Mouse (Mus musculus): ENCODE results near the gene Ptdss2. TPM values are rescaled to one million over a fixed set of nuclear protein-coding genes. Genes with fewer than 3 reads are reported as not detected.

Gene Ptdss2
- polyA plus RNA-seq, 1 experiment from 2014 or later: 60.3 TPM

- WGBS: 91% methylated on average over 3 of the region's 3 CpGs
- ATAC-seq (ENCODE audit: low read depth): no peak
These were observed 66.6 kb downstream of the Ptdss2 start for GRCm38 (mm10) chr7:141188733-141189132.

GRCm38 (mm10) chr7:141190220-141190619 lies 68.0 kb downstream of the Ptdss2 start:
- ATAC-seq (ENCODE audit: low read depth): no peak
- Histone ChIP-seq H3K9ac (ENCODE audit: low read length) (no peak overlapping the region), H3K27ac (ENCODE audit: low read length) (no peak overlapping the region), H3K27me3 (ENCODE audit: control insufficient read depth, insufficient read depth, low read depth, low read length) (no peaks in the 10 kb centered on the region), H3K36me3 (ENCODE audit: control insufficient read depth, insufficient read depth, low read length) (peaks cover 35% of the 10 kb centered on the region), H3K4me2 (ENCODE audit: low read depth, low read length) (no peak overlapping the region), H3K4me1 (replicated peaks; ENCODE audit: control insufficient read depth, insufficient read depth, low read length) (peaks cover 19% of the 10 kb centered on the region), H3K9me3 (ENCODE audit: control insufficient read depth, low read length) (no peaks in the 10 kb centered on the region), H3K4me3 (ENCODE audit: low read length) (no peak overlapping the region)
- WGBS: 90% methylated on average over 3 of the region's 3 CpGs

More at GRCm38 (mm10) chr7:141188733-141189132, 66.6 kb downstream of the Ptdss2 start:
- no peak overlapping the region for H3K27ac ChIP-seq (ENCODE audit: low read length)
- no peaks in the 10 kb centered on the region for H3K9me3 ChIP-seq (ENCODE audit: control insufficient read depth, low read length)
- H3K4me2 ChIP-seq (ENCODE audit: low read depth, low read length): no peak overlapping the region
- H3K4me3 ChIP-seq (ENCODE audit: low read length): no peak overlapping the region
- H3K9ac ChIP-seq (ENCODE audit: low read length): no peak overlapping the region
- H3K27me3 ChIP-seq (ENCODE audit: control insufficient read depth, insufficient read depth, low read depth, low read length): no peaks in the 10 kb centered on the region
- H3K36me3 ChIP-seq (ENCODE audit: control insufficient read depth, insufficient read depth, low read length): peaks cover 35% of the 10 kb centered on the region
- H3K4me1 ChIP-seq (replicated peaks; ENCODE audit: control insufficient read depth, insufficient read depth, low read length): peaks cover 17% of the 10 kb centered on the region

GRCm38 (mm10) chr7:141191036-141191435 lies 68.9 kb downstream of the Ptdss2 start:
- H3K36me3 ChIP-seq (ENCODE audit: control insufficient read depth, insufficient read depth, low read length): peaks cover 35% of the 10 kb centered on the region
- H3K4me3 ChIP-seq (ENCODE audit: low read length): no peak overlapping the region
- no peak overlapping the region for H3K9ac ChIP-seq (ENCODE audit: low read length)
- WGBS: 68% methylated on average over 14 of the region's 14 CpGs
- no peak overlapping the region for H3K4me2 ChIP-seq (ENCODE audit: low read depth, low read length)
- peaks cover 19% of the 10 kb centered on the region for H3K4me1 ChIP-seq (replicated peaks; ENCODE audit: control insufficient read depth, insufficient read depth, low read length)
- 0 out of 2 replicates have a peak overlapping the region, but pooled peaks have one; percentile 22 for H3K27ac ChIP-seq (ENCODE audit: low read length)
- no peak for ATAC-seq (ENCODE audit: low read depth)
- no peaks in the 10 kb centered on the region for H3K27me3 ChIP-seq (ENCODE audit: control insufficient read depth, insufficient read depth, low read depth, low read length)
- H3K9me3 ChIP-seq (ENCODE audit: control insufficient read depth, low read length): no peaks in the 10 kb centered on the region

GRCm38 (mm10) chr7:141191796-141192685 lies 69.9 kb downstream of the Ptdss2 start:
- Histone ChIP-seq H3K9me3 (ENCODE audit: control insufficient read depth, low read length) (no peaks in the 10 kb centered on the region), H3K36me3 (ENCODE audit: control insufficient read depth, insufficient read depth, low read length) (peaks cover 35% of the 10 kb centered on the region), H3K9ac (ENCODE audit: low read length) (peak overlapping the region; percentile 97; the same call in 1 of the 2 replicates), H3K4me2 (ENCODE audit: low read depth, low read length) (peak overlapping the region; percentile 87), H3K4me1 (replicated peaks; ENCODE audit: control insufficient read depth, insufficient read depth, low read length) (peaks cover 19% of the 10 kb centered on the region), H3K27ac (ENCODE audit: low read length) (no peak overlapping the region), H3K27me3 (ENCODE audit: control insufficient read depth, insufficient read depth, low read depth, low read length) (peaks cover 3% of the 10 kb centered on the region; the same call in 1 of the 2 replicates), H3K4me3 (ENCODE audit: low read length) (peak overlapping the region; percentile 94)
- 84% methylated on average over 24 of the region's 24 CpGs for WGBS
- ATAC-seq (ENCODE audit: low read depth): no peak

GRCm38 (mm10) chr7:141192776-141193347 lies 70.7 kb downstream of the Ptdss2 start:
- Histone ChIP-seq H3K4me2 (ENCODE audit: low read depth, low read length) (peak overlapping the region; percentile 87), H3K9ac (ENCODE audit: low read length) (peak overlapping the region; percentile 97), H3K27me3 (ENCODE audit: control insufficient read depth, insufficient read depth, low read depth, low read length) (peaks cover 4% of the 10 kb centered on the region; the same call in 1 of the 2 replicates), H3K9me3 (ENCODE audit: control insufficient read depth, low read length) (no peaks in the 10 kb centered on the region), H3K36me3 (ENCODE audit: control insufficient read depth, insufficient read depth, low read length) (peaks cover 35% of the 10 kb centered on the region), H3K4me3 (ENCODE audit: low read length) (peak overlapping the region; percentile 94), H3K27ac (ENCODE audit: low read length) (peak overlapping the region; percentile 88), H3K4me1 (replicated peaks; ENCODE audit: control insufficient read depth, insufficient read depth, low read length) (peaks cover 19% of the 10 kb centered on the region)
- peak; percentile 5; the same call in 1 of the 2 replicates for ATAC-seq (ENCODE audit: low read depth)
- WGBS: 22% methylated on average over 12 of the region's 12 CpGs

GRCm38 (mm10) chr7:141193348-141193856 lies 71.2 kb downstream of the Ptdss2 start:
- H3K4me3 ChIP-seq (ENCODE audit: low read length): peak overlapping the region; percentile 94
- peaks cover 35% of the 10 kb centered on the region for H3K36me3 ChIP-seq (ENCODE audit: control insufficient read depth, insufficient read depth, low read length)
- peak overlapping the region; percentile 87 for H3K4me2 ChIP-seq (ENCODE audit: low read depth, low read length)
- H3K4me1 ChIP-seq (replicated peaks; ENCODE audit: control insufficient read depth, insufficient read depth, low read length): peaks cover 19% of the 10 kb centered on the region
- 0% methylated on average over 39 of the region's 43 CpGs for WGBS
- H3K9ac ChIP-seq (ENCODE audit: low read length): peak overlapping the region; percentile 97
- no peaks in the 10 kb centered on the region for H3K9me3 ChIP-seq (ENCODE audit: control insufficient read depth, low read length)
- H3K27me3 ChIP-seq (ENCODE audit: control insufficient read depth, insufficient read depth, low read depth, low read length): peaks cover 4% of the 10 kb centered on the region; the same call in 1 of the 2 replicates
- ATAC-seq (ENCODE audit: low read depth): peak; percentile 23
- H3K27ac ChIP-seq (ENCODE audit: low read length): peak overlapping the region; percentile 88

GRCm38 (mm10) chr7:141193948-141194347 lies 71.8 kb downstream of the Ptdss2 start, which contains the start of the genes Hras and Lrrc56:
TSS of gene Hras (minus strand) at chr7:141194005.
TSS of gene Lrrc56 (plus strand) at chr7:141194157.
- Histone ChIP-seq H3K4me3 (ENCODE audit: low read length) (peak within 1 kb of the TSS; percentile 94), H3K9me3 (ENCODE audit: control insufficient read depth, low read length) (no peaks in the 10 kb centered on the region), H3K27ac (ENCODE audit: low read length) (peak within 1 kb of the TSS; percentile 88), H3K36me3 (ENCODE audit: control insufficient read depth, insufficient read depth, low read length) (peaks cover 33% of the 10 kb centered on the region), H3K27me3 (ENCODE audit: control insufficient read depth, insufficient read depth, low read depth, low read length) (peaks cover 4% of the 10 kb centered on the region; the same call in 1 of the 2 replicates), H3K4me2 (ENCODE audit: low read depth, low read length) (peak within 1 kb of the TSS; percentile 96), H3K9ac (ENCODE audit: low read length) (peak within 1 kb of the TSS; percentile 97), H3K4me1 (replicated peaks; ENCODE audit: control insufficient read depth, insufficient read depth, low read length) (peaks cover 19% of the 10 kb centered on the region)
- ATAC-seq (ENCODE audit: low read depth): peak; percentile 97
- WGBS: under 1% methylated on average over 31 of the region's 39 CpGs

- H3K27me3 ChIP-seq (ENCODE audit: control insufficient read depth, insufficient read depth, low read depth, low read length): peaks cover 4% of the 10 kb centered on the region; the same call in 1 of the 2 replicates
- H3K4me3 ChIP-seq (ENCODE audit: low read length): peak overlapping the region; percentile 94
- H3K27ac ChIP-seq (ENCODE audit: low read length): peak overlapping the region; percentile 68
- H3K36me3 ChIP-seq (ENCODE audit: control insufficient read depth, insufficient read depth, low read length): peaks cover 29% of the 10 kb centered on the region
- 0% methylated on average over 23 of the region's 23 CpGs for WGBS
- H3K9me3 ChIP-seq (ENCODE audit: control insufficient read depth, low read length): no peaks in the 10 kb centered on the region
- ATAC-seq (ENCODE audit: low read depth): no peak
- H3K4me2 ChIP-seq (ENCODE audit: low read depth, low read length): peak overlapping the region; percentile 96
- H3K9ac ChIP-seq (ENCODE audit: low read length): peak overlapping the region; percentile 63
- peaks cover 19% of the 10 kb centered on the region for H3K4me1 ChIP-seq (replicated peaks; ENCODE audit: control insufficient read depth, insufficient read depth, low read length)
These were observed 72.2 kb downstream of the Ptdss2 start for GRCm38 (mm10) chr7:141194409-141194808.
